Mouse (Mus musculus): ENCODE data around the gene Clstn2. TPM values are rescaled to one million over a fixed set of nuclear protein-coding genes. Genes with fewer than 3 reads are reported as not detected.

Gene Clstn2
- polyA plus RNA-seq, 1 experiment from 2014 or later = 0.79 TPM

DNA sequence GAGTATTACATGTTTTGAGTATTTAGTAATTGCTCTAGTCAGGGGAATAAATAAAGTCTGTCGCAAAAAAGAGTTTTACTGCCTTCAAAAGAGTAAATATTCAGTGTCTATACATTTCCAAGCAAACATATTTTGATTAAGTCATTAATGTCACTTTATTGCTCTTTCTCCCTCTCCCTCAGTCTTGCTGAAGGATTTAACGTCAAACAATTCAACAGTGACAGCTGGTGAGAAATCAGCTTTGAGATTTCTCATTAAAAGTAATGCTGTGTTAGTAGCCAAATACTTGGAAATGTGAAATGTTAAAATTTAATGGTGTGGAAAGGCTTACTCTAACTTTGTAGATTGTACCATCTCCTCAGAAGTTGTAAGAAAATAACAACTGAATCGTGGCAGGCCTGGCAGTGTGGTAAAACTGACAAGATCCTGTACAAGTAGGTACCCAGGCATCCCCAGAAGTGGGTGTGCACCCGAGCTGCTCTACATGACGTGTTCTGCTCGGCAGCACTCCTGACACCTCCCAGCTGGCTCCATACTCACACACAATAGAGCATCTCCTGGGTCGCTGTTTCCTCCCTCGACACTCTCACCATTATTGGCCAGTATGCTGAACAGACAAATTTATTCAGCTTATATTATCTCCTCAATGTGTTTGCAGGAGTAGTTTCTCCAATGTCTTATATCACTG lies 165.8 kb downstream of the Clstn2 start:
- DNase-seq (ENCODE audit: low spot score) = no peak
- Histone ChIP-seq H3K9me3 (replicated peaks) (no peaks in the 10 kb centered on the region), H3K36me3 (no peaks in the 10 kb centered on the region), H3K4me3 (no peak overlapping the region), H3K27ac (no peak overlapping the region), H3K4me1 (no peaks in the 10 kb centered on the region), H3K27me3 (ENCODE audit: low read depth, poor library complexity, severe bottlenecking) (no peaks in the 10 kb centered on the region)
- WGBS = 84% methylated on average over 8 of the region's 8 CpGs

DNA sequence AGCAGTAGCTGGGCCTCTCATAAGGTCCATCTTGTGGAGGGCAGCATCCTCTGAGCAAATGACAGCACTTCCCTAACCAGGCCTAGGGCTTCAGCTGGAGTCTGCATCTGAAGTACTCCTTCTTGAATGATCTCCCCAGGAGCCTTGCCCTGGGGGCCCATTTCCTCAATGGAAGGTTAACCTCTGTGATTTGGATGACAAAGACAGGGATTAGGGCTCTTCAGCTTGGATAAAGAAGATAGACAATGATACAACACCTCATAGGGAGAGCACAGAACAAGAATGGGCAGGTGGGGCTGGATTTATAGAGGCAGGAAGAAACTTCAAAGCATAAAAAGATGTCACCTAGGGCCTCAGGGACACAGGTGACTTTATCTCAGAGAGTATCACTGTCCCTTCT lies 180.1 kb downstream of the Clstn2 start:
- Histone ChIP-seq H3K36me3 (no peaks in the 10 kb centered on the region), H3K27ac (no peak overlapping the region), H3K27me3 (ENCODE audit: low read depth, poor library complexity, severe bottlenecking) (no peaks in the 10 kb centered on the region), H3K4me1 (no peaks in the 10 kb centered on the region), H3K4me3 (no peak overlapping the region), H3K9me3 (replicated peaks) (no peaks in the 10 kb centered on the region)
- no peak for DNase-seq (ENCODE audit: low spot score)

DNA sequence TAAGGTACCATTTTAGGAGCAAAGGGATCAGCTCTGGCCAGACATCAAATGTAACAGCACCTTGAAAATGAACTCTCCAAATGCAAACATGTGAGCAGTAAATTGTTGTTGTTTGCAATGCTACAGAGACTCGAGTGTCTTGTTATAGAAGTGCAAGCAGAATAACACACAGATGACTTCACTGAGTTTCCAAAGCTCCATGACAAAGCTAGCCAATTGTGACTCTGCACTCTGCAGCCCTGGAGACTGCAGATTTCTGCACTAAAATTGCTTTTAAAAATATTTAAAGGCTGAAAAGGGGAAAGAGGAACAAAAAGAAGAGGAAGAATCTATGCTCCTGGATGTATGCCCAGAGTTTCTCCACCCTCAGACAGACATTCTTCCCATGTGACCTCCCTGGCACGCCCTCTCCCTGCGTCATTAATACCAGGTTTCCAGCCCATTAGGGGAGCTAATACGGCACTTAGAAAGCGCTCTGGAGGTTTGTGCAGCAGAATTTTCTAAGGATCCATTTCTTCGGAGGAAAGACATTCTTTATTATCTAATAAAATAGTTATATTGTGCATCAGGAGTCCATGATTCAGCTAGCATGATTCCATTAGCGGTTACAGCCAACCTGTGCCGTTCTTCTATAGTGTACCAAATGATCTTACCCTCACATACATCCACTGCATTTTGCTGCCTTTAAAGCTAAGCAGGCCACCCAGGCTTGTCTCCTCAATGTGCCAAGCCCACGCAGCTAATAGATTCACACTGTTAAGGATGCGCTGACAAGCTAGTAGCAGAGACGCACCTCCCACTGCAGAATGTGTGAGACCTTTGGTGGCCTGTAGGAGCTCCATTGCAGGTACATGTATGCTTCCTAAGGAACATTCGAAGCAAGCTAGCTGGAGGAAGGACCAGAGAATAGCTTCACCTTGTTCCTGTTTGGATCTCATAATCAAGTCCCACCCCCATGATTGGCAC lies 184.8 kb downstream of the Clstn2 start:
- Histone ChIP-seq H3K9me3 (replicated peaks) (no peaks in the 10 kb centered on the region), H3K36me3 (no peaks in the 10 kb centered on the region), H3K27me3 (ENCODE audit: low read depth, poor library complexity, severe bottlenecking) (no peaks in the 10 kb centered on the region), H3K27ac (no peak overlapping the region), H3K4me1 (no peaks in the 10 kb centered on the region), H3K4me3 (no peak overlapping the region)
- no peak for DNase-seq (ENCODE audit: low spot score)
- 84% methylated on average over 12 of the region's 12 CpGs for WGBS

DNA sequence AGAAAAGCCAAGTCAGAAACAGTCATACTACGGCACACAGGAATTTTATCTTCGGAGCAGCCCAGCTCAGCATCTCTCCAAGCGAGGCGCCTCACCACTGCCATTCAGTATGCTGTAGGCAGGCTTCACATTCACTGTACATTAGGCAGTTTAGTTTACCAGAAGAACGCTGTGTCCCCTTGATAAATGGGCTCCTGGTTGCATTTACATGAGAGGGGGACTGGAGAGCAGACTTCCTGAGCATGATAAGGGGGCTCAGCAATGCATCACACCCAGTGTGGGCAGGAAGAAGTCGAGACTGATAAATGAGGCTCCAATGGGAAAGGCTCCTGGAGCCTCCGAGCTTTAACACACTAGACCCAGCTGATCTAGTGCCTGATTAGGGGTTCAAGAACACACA lies 190.9 kb downstream of the Clstn2 start:
- H3K4me1 ChIP-seq = no peaks in the 10 kb centered on the region
- H3K9me3 ChIP-seq (replicated peaks) = no peaks in the 10 kb centered on the region
- DNase-seq (ENCODE audit: low spot score) = no peak
- no peak overlapping the region for H3K4me3 ChIP-seq
- 70% methylated on average over 7 of the region's 7 CpGs for WGBS
- no peaks in the 10 kb centered on the region for H3K36me3 ChIP-seq
- H3K27me3 ChIP-seq (ENCODE audit: low read depth, poor library complexity, severe bottlenecking) = no peaks in the 10 kb centered on the region
- H3K27ac ChIP-seq = no peak overlapping the region

DNA sequence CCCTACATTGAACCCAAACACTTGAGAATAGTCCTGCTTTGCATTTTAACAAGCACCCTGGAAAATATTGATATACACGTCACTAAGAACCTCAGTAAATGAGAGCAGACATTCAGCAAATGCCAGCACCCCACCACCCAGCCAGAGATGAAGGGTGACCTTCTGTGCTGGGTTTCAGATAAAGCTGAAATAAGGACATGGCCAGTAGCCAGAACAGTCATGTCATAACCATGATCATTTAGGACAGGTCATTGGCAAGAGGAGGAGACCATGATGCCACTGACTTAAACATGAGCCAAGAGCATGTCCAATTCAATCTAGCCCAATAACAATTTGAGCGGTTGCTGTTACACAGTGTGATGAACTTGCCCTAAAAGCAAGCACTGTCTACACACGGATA lies 201.8 kb downstream of the Clstn2 start:
- Histone ChIP-seq H3K4me3 (no peak overlapping the region), H3K4me1 (no peaks in the 10 kb centered on the region), H3K36me3 (no peaks in the 10 kb centered on the region), H3K9me3 (replicated peaks) (no peaks in the 10 kb centered on the region), H3K27ac (no peak overlapping the region), H3K27me3 (ENCODE audit: low read depth, poor library complexity, severe bottlenecking) (no peaks in the 10 kb centered on the region)
- WGBS = 93% methylated on average over 3 of the region's 3 CpGs
- DNase-seq (ENCODE audit: low spot score) = no peak

DNA sequence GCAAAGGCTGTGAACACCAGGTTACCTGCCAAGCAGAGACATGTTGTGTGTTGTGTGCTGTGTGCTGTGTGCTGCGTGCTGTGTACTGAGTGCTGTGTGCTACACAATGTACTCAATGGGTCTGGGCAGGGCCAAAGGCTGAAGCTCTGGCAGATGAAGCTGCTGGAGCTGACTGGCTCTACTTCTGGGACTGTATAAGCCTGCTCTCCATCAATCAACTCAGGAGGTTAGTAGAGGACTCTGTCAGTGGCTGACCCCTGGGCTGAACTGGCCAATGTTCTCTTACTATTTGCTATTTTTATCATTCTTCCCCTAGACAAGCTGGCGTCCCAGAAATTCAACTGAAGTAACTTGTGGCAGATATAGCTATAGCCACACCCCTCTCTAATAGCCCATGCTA lies 203.1 kb downstream of the Clstn2 start:
- no peaks in the 10 kb centered on the region for H3K4me1 ChIP-seq
- H3K36me3 ChIP-seq = no peaks in the 10 kb centered on the region
- 78% methylated on average over 2 of the region's 2 CpGs for WGBS
- H3K27ac ChIP-seq = no peak overlapping the region
- no peak for DNase-seq (ENCODE audit: low spot score)
- H3K27me3 ChIP-seq (ENCODE audit: low read depth, poor library complexity, severe bottlenecking) = no peaks in the 10 kb centered on the region
- H3K9me3 ChIP-seq (replicated peaks) = no peaks in the 10 kb centered on the region
- no peak overlapping the region for H3K4me3 ChIP-seq

DNA sequence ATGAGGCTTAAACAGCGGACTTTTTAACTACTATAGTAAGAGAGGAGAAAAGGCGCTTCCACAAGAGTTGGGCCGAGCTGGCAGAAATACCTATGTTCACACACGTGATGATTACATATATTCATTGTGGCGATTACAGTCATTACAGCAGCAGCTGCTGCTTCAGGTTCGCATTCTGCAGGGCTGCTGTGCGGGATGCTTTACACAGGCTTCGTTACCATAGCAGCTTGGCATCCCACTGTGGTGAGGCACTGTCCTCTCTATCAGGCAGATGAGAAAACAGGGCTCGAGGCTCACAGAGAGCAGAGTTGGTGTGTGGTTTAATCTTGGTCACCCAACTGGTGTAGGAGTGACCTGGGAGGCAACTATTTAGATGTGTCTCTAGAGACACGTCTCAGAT lies 205.3 kb downstream of the Clstn2 start:
- Histone ChIP-seq H3K27ac (no peak overlapping the region), H3K4me1 (no peaks in the 10 kb centered on the region), H3K36me3 (no peaks in the 10 kb centered on the region), H3K9me3 (replicated peaks) (no peaks in the 10 kb centered on the region), H3K27me3 (ENCODE audit: low read depth, poor library complexity, severe bottlenecking) (no peaks in the 10 kb centered on the region), H3K4me3 (no peak overlapping the region)
- DNase-seq (ENCODE audit: low spot score) = no peak
- WGBS = 80% methylated on average over 10 of the region's 10 CpGs

DNA sequence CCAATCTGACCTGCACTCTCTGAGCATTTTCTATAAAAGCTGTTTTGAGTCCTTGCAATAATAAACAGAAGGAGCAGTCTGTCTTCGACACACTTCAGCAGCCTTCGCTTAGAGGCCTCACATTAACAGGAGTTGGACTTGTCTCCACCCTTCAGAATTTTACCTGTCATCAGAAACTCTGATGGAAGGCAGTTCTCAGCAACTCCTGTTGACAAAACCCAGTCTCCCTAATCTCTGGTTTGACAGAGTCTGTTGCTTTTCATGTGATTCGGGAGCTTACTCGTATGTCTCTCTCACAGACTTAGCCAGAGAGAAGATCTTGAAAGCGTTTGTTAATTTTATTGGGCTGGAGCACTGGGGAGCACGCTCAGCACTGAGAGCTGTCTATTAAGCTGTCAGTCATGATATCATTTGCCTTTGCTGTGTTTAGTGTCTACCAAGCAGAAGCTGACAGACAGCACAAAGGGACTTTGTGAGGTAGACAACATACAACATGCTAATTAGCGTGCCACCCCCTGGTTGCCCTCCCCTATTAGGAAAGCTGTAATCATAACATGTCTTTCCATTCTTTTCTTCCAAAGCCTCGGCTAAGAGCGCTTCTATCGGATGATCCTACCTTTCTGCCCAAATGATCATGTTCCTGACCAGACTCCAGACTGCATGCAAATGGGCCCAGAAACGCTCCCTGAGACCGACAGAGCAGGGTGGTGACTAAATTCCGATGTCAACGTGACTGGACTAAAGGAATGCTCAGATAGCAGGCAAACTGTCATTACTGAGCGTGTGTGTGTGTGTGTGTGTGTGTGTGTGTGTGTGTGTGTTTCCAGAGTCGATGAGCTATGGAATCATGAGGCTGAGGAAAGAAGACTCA lies 206.7 kb downstream of the Clstn2 start:
- no peaks in the 10 kb centered on the region for H3K27me3 ChIP-seq (ENCODE audit: low read depth, poor library complexity, severe bottlenecking)
- 65% methylated on average over 16 of the region's 16 CpGs for WGBS
- H3K4me1 ChIP-seq = no peaks in the 10 kb centered on the region
- H3K9me3 ChIP-seq (replicated peaks) = no peaks in the 10 kb centered on the region
- H3K27ac ChIP-seq = no peak overlapping the region
- DNase-seq (ENCODE audit: low spot score) = no peak
- H3K4me3 ChIP-seq = no peak overlapping the region
- no peaks in the 10 kb centered on the region for H3K36me3 ChIP-seq

DNA sequence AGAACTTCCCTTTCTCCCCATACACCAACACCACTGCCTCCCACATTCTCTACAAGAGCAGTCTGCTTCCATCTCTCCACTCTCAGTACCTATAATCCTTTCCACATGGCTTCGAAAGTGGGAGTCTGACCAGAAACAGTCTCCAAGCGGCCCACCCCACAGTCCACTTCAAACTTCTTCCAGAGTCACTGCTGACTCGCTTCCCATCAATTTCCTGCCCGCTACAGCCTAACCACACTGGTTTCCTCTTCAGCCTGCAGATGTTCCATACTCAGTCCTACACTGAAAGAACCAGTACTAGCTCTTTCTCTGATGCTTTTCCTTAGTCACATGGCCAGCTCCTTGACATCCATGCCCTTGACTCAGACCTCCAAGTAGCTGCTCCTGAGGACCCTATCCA lies 215.9 kb downstream of the Clstn2 start:
- H3K36me3 ChIP-seq = no peaks in the 10 kb centered on the region
- DNase-seq (ENCODE audit: low spot score) = no peak
- 80% methylated on average over 4 of the region's 4 CpGs for WGBS

DNA sequence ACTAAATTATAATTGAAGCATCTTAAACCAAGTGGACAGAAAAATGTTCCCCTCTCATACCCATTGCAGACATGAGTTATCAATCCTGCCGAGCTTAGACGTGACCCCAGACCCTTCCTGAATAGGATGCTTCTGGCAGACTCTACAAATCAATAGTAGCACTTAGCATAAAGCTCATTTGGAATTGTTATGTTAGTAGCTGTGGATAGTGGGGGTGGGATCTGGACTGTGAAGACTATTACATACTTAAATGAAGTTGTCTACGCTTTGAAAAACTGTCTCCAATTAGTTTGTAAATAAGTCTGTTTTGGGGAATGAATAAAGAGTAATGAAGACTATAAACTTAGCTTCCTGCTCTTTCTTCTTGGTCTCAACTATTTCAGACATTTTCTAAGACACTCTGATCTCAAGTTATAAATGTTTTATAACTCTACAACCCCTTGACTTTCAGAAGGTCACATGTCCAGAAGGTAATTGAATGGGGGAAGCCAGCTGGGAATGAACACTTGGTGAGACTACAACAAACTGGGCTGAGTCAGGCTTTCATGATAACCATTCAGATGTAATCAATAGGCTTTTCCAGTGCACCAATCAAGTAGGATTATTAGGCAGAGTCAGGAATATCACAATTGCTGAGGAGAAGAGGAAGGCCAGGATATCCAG lies 216.7 kb downstream of the Clstn2 start:
- H3K27ac ChIP-seq = no peak overlapping the region
- no peak overlapping the region for H3K4me3 ChIP-seq
- no peak for DNase-seq (ENCODE audit: low spot score)
- no peaks in the 10 kb centered on the region for H3K27me3 ChIP-seq (ENCODE audit: low read depth, poor library complexity, severe bottlenecking)
- no peaks in the 10 kb centered on the region for H3K9me3 ChIP-seq (replicated peaks)
- 0 out of 2 replicates have a peak, but pooled peaks cover 4% of the 10 kb centered on the region for H3K4me1 ChIP-seq
- 78% methylated on average over 3 of the region's 3 CpGs for WGBS
- no peaks in the 10 kb centered on the region for H3K36me3 ChIP-seq

More for the DNA sequence above, 215.9 kb downstream of the Clstn2 start:
- H3K9me3 ChIP-seq (replicated peaks) = no peaks in the 10 kb centered on the region
- H3K27me3 ChIP-seq (ENCODE audit: low read depth, poor library complexity, severe bottlenecking) = no peaks in the 10 kb centered on the region
- H3K4me1 ChIP-seq = 0 out of 2 replicates have a peak, but pooled peaks cover 4% of the 10 kb centered on the region
- no peak overlapping the region for H3K27ac ChIP-seq
- H3K4me3 ChIP-seq = no peak overlapping the region

DNA sequence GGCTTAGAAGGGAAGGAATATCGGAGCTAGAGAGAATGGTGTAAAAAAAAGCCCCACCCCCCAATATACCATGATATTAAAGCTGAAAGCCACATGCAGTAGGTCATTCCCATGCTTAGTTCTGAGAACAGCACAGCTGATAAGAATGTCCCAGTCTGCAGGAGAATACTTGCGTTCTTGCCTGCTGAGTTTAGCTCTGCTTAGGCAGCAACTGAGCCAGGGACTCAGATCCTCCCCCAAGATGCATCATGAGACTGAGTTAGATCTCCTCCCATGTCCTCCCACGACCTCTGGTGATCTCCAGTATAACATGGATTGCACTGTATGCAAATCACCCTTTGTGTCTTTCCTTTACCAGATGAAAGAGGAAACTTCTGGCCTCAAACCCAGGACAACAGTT lies 219.8 kb downstream of the Clstn2 start:
- DNase-seq (ENCODE audit: low spot score) = no peak
- Histone ChIP-seq H3K4me3 (no peak overlapping the region), H3K27ac (no peak overlapping the region), H3K9me3 (replicated peaks) (no peaks in the 10 kb centered on the region), H3K27me3 (ENCODE audit: low read depth, poor library complexity, severe bottlenecking) (no peaks in the 10 kb centered on the region), H3K4me1 (0 out of 2 replicates have a peak, but pooled peaks cover 4% of the 10 kb centered on the region), H3K36me3 (no peaks in the 10 kb centered on the region)
- WGBS = 54% methylated on average over 3 of the region's 3 CpGs

DNA sequence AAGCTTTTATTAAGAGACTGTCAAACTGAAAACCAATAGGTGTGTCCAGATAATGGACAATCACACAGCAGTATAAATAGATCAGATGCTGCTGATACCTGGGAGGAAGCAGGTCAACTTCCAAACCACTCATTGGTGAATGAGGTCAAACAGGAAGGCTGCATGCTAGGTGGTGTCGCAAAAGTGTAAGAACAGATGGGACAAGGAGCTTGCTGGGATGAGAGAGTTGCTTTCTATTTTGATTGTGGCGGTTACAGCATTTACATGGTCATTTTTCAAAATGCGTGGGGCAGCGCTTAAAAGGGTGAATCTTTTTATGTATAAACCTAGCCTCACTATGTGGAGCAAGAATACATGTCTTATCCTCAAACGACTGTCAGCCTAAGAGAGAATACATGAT lies 225.9 kb downstream of the Clstn2 start:
- H3K27ac ChIP-seq = no peak overlapping the region
- H3K4me3 ChIP-seq = no peak overlapping the region
- DNase-seq (ENCODE audit: low spot score) = no peak
- WGBS = 88% methylated on average over 5 of the region's 5 CpGs
- H3K4me1 ChIP-seq = no peaks in the 10 kb centered on the region
- H3K27me3 ChIP-seq (ENCODE audit: low read depth, poor library complexity, severe bottlenecking) = no peaks in the 10 kb centered on the region
- no peaks in the 10 kb centered on the region for H3K9me3 ChIP-seq (replicated peaks)
- no peaks in the 10 kb centered on the region for H3K36me3 ChIP-seq
